Mouse (Mus musculus): ENCODE results near the gene Gm11273. TPM values are rescaled to one million over a fixed set of nuclear protein-coding genes. Genes with fewer than 3 reads are reported as not detected.
"Not testable (repeated sequence)": the region's sequence is repeated elsewhere in the genome, so short reads cannot be mapped to it uniquely, and the experiment has no call there.

Gene Gm11273
- polyA plus RNA-seq, 1 experiment = 5.6 TPM

DNA sequence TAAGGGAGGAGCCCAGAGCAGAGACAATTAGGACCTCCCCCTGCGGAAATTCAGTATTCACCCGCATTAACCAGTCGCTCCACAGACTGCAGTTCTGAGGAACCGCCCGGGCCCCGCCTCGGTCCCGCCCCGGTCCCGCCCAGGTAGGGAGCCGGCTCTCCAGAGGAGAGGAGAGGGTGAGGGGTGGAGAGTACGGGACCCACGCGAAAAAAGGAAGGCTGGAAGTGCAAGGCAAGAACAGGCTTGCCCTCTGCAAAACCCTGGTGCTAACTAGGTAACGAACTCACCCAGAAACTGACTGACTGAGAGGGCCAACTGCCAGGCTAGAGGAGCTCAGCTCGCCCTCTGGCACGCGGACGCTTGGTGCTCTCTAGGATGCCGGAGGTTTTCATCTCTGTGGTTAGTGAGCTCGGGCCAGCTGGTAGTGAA is 5.0 kb upstream of the Gm11273 start:
- Histone ChIP-seq H3K36me3 (ENCODE audit: control insufficient read depth, insufficient read depth, low read length) (no peaks in the 10 kb centered on the region), H3K27ac (ENCODE audit: control insufficient read depth, insufficient read depth, low read length) (peak overlapping the region; percentile 53), H3K4me3 (ENCODE audit: control insufficient read depth, insufficient read depth, low read length) (peak overlapping the region; percentile 80), H3K4me1 (replicated peaks; ENCODE audit: control insufficient read depth, insufficient read depth, low read length) (no peaks in the 10 kb centered on the region), H3K27me3 (ENCODE audit: control insufficient read depth, insufficient read depth, low read length) (no peaks in the 10 kb centered on the region)
- DNase-seq = peak; percentile 71
- under 1% methylated on average over 21 of the region's 21 CpGs for WGBS
- TF ChIP-seq CTCF (IDR thresholded peaks at IDR 0.05; ENCODE audit: borderline replicate concordance, control insufficient read depth, extremely low read depth, insufficient read depth, low read length, poor library complexity) (0 out of 2 replicates have a peak, but pooled peaks have one; percentile 31), POLR2A (IDR thresholded peaks at IDR 0.05; ENCODE audit: control insufficient read depth, extremely low read depth, insufficient read depth, low read length, poor library complexity) (no peak)

DNA sequence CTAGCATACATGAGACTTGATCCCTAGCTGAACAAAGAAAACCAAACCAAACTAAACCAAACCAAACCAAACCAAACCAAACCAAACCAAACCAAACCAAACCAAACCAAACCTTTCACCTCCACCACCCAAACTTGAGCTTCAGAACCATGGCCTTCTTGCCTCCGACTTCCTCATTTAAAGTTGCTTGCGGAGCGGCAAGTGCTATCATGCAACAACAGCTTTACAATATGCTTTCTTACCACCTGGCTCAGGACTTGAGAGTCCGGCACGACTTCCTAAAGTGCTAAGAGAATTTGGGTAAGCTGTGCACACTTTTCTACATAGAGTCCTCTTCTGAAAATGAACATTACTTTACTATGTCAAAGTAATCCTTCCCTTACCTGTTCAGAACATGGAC is 1.1 kb upstream of the Gm11273 start:
- no peaks in the 10 kb centered on the region for H3K4me1 ChIP-seq (replicated peaks; ENCODE audit: control insufficient read depth, insufficient read depth, low read length)
- H3K4me3 ChIP-seq (ENCODE audit: control insufficient read depth, insufficient read depth, low read length) = no peak overlapping the region
- no peak for TF ChIP-seq POLR2A (IDR thresholded peaks at IDR 0.05; ENCODE audit: control insufficient read depth, extremely low read depth, insufficient read depth, low read length, poor library complexity)
- no peak for DNase-seq
- 91% methylated on average over 5 of the region's 5 CpGs for WGBS
- H3K36me3 ChIP-seq (ENCODE audit: control insufficient read depth, insufficient read depth, low read length) = no peaks in the 10 kb centered on the region
- H3K27me3 ChIP-seq (ENCODE audit: control insufficient read depth, insufficient read depth, low read length) = no peaks in the 10 kb centered on the region
- H3K27ac ChIP-seq (ENCODE audit: control insufficient read depth, insufficient read depth, low read length) = no peak overlapping the region

DNA sequence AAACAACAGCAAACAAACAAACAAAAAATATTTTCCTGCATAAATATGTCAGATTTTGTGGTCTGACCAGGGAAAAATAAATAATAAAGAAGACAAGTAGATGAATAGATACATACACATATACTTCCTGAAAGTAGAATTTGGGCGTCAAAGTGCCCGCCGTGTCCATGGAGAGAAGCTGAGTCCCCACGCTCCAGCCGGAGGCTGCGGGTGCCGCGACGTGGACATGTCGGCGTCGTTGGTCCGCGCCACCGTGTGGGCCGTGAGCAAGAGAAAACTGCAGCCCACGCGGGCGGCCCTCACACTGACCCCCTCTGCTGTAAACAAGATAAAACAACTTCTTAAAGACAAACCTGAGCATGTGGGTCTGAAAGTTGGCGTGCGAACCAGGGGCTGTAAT is 6.1 kb downstream of the Gm11273 start, which contains the start of gene AK157302:
Gene AK157302, plus strand, starts transcription at position 144 of the 400 bp plus-strand sequence.
- 97% methylated on average over 21 of the region's 21 CpGs for WGBS
- H3K36me3 ChIP-seq (ENCODE audit: control insufficient read depth, insufficient read depth, low read length) = no peaks in the 10 kb centered on the region
- TF ChIP-seq POLR2A (IDR thresholded peaks at IDR 0.05; ENCODE audit: control insufficient read depth, extremely low read depth, insufficient read depth, low read length, poor library complexity) (no peak), CTCF (IDR thresholded peaks at IDR 0.05; ENCODE audit: borderline replicate concordance, control insufficient read depth, extremely low read depth, insufficient read depth, low read length, poor library complexity) (no peak)
- H3K4me3 ChIP-seq (ENCODE audit: control insufficient read depth, insufficient read depth, low read length) = no peak within 1 kb of the TSS
- no peaks in the 10 kb centered on the region for H3K27me3 ChIP-seq (ENCODE audit: control insufficient read depth, insufficient read depth, low read length)
- DNase-seq = no peak
- no peak within 1 kb of the TSS for H3K27ac ChIP-seq (ENCODE audit: control insufficient read depth, insufficient read depth, low read length)
- H3K4me1 ChIP-seq (replicated peaks; ENCODE audit: control insufficient read depth, insufficient read depth, low read length) = no peaks in the 10 kb centered on the region

DNA sequence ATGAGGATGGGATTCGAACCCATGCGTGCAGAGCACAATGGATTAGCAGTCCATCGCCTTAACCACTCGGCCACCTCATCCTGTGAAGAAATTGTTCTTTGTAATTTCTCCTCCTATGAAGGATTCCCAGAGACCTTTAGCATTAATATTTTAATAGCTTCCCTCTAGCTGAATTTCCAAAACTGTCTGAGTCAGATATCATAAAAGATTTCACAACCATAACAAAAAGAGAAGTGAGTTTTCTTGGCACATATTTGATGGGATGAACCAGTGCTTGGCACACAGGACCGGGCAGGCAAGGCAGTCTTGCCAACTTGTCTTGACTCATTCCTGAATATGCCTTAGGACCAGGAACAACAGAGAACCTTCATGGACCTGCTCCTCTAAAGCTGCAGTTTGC is 8.4 kb downstream of the Gm11273 start:
- no peak for TF ChIP-seq POLR2A (IDR thresholded peaks at IDR 0.05; ENCODE audit: control insufficient read depth, extremely low read depth, insufficient read depth, low read length, poor library complexity)
- TF ChIP-seq CTCF (IDR thresholded peaks at IDR 0.05; ENCODE audit: borderline replicate concordance, control insufficient read depth, extremely low read depth, insufficient read depth, low read length, poor library complexity) = no peak
- Histone ChIP-seq H3K4me3 (ENCODE audit: control insufficient read depth, insufficient read depth, low read length) (no peak overlapping the region), H3K27ac (ENCODE audit: control insufficient read depth, insufficient read depth, low read length) (no peak overlapping the region), H3K4me1 (replicated peaks; ENCODE audit: control insufficient read depth, insufficient read depth, low read length) (no peaks in the 10 kb centered on the region), H3K36me3 (ENCODE audit: control insufficient read depth, insufficient read depth, low read length) (no peaks in the 10 kb centered on the region), H3K27me3 (ENCODE audit: control insufficient read depth, insufficient read depth, low read length) (no peaks in the 10 kb centered on the region)
- no peak for DNase-seq
- WGBS = 95% methylated on average over 5 of the region's 5 CpGs

DNA sequence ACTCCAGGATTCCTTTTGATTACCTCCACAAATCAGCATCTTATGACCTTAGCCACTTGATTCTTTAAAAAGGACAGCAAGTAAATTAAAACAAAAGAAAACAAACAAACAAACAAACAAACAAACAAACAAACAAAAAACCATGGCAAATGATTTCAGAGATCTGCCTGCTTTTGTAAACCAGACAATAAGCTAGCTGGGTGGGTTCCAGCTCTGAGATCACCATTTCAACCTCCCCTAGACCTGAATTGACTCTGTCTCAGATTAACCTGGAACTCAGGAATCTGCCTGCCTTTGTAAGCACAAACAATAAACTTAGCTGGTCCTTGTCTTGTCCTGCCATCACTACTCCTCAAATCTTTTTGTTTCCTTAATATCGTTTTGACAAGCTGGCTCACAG is 14.3 kb downstream of the Gm11273 start:
- TF ChIP-seq CTCF (IDR thresholded peaks at IDR 0.05; ENCODE audit: borderline replicate concordance, control insufficient read depth, extremely low read depth, insufficient read depth, low read length, poor library complexity) (no peak), POLR2A (IDR thresholded peaks at IDR 0.05; ENCODE audit: control insufficient read depth, extremely low read depth, insufficient read depth, low read length, poor library complexity) (no peak)
- Histone ChIP-seq H3K36me3 (ENCODE audit: control insufficient read depth, insufficient read depth, low read length) (no peaks in the 10 kb centered on the region), H3K4me1 (replicated peaks; ENCODE audit: control insufficient read depth, insufficient read depth, low read length) (no peaks in the 10 kb centered on the region), H3K4me3 (ENCODE audit: control insufficient read depth, insufficient read depth, low read length) (no peak overlapping the region), H3K27ac (ENCODE audit: control insufficient read depth, insufficient read depth, low read length) (no peak overlapping the region), H3K27me3 (ENCODE audit: control insufficient read depth, insufficient read depth, low read length) (no peaks in the 10 kb centered on the region)
- WGBS = 100% methylated on average over 1 of the region's 1 CpGs
- DNase-seq = no peak

DNA sequence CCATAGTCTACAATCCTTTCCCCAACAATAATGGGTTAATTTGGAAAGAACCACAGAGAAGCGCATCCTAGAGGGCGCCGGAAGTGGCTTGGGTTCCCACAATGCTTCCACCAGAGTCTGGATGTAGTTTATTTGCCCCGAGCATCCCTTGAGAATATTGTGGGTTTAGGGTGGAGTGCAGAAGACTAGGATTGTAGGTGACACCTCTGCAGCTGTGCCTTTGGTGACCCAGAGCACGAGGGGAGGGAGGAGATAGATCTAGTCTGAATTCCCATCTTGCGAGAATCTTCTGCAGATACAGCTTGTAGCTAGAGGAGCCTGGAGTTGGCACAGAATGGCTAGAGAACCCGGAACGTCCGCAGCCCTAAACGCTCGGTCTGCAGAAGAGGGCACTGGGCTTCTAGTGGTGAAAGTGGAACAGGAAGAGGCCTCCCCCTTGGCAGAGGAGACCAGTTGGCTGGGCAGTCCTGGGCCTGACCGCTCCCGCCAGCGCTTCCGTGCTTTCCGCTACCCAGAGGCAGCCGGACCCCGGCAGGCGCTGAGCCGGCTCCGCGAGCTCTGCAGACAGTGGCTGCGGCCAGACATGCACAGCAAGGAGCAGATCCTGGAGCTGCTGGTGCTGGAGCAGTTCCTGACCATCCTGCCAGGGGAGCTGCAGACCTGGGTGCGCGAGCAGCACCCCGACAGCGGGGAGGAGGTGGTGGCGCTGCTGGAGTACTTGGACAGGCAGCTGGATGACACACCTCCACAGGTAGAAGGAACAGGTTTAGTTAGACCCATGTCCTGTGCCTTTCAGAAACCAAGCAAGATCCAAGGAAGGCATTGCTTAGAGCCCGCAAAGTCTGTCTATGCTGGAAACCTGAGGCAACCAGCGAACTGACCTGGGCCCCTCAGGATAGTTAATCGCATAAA is 22.2 kb downstream of the Gm11273 start, which contains the start of the genes Zkscan4 and Gm10065:
Gene Zkscan4, plus strand, starts transcription at position 149 of the 912 bp plus-strand sequence.
Gene Gm10065, minus strand, starts transcription at position 683 of the 912 bp plus-strand sequence.
- H3K27ac ChIP-seq (ENCODE audit: control insufficient read depth, insufficient read depth, low read length); H3K27me3 ChIP-seq (ENCODE audit: control insufficient read depth, insufficient read depth, low read length); H3K36me3 ChIP-seq (ENCODE audit: control insufficient read depth, insufficient read depth, low read length); H3K4me1 ChIP-seq (replicated peaks; ENCODE audit: control insufficient read depth, insufficient read depth, low read length): not testable (repeated sequence)
- WGBS = 6% methylated on average over 30 of the region's 31 CpGs
- peak; percentile 3 for DNase-seq
- H3K4me3 ChIP-seq (ENCODE audit: control insufficient read depth, insufficient read depth, low read length) = peak within 1 kb of the TSS; percentile 17

Measured in thymus, adult 2 months (tissue).